Mouse (Mus musculus): ENCODE measurements at regions not wholly inside any gene's neighbourhood (a gene's known extent, or its start where the extent isn't known, plus 50 kb on each side); places are given as distances from the start of the nearest gene placed in this dataset.
"Not testable (repeated sequence)": the region's sequence is repeated elsewhere in the genome, so short reads cannot be mapped to it uniquely, and the experiment has no call there.

DNA sequence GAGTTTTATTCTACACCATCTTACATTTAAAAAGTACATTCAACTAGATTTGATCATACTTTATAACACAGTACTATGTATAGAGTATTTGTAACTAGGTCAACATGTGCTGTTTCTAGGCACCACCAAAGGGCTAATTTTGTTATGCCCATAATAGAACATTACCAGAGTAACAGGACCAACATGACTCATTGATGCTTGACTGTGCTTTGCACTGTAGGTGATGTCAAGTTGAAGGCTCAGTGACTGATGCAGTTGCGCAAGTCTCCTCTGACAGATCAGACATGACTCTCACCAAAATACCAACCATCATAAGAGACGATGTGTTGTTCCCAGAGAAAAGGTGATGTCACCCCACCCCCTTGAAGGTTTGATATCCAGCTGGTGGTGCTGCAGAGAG lies 108.5 kb downstream of the Mrpl39 start:
- DNase-seq, result no peak

DNA sequence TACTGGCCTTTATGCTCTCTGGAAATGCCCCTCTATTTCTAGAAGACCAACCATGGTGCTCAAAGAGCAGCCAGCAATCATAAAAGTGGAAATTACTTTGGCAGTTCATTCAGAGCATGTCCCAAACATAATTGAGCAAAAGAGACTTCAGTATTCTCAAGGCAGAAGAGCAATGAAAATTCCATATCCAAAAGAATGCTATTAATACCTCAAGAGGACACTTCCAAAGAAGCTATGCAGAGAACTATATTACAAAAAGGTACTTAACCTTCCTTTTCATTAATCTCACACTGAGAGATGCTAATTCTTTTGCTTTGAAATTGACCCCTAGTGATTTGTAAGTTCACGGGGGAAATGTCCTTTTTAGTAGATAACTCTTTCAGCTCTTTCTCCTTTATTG lies 105.7 kb downstream of the Mrpl39 start:
- no peak for DNase-seq

DNA sequence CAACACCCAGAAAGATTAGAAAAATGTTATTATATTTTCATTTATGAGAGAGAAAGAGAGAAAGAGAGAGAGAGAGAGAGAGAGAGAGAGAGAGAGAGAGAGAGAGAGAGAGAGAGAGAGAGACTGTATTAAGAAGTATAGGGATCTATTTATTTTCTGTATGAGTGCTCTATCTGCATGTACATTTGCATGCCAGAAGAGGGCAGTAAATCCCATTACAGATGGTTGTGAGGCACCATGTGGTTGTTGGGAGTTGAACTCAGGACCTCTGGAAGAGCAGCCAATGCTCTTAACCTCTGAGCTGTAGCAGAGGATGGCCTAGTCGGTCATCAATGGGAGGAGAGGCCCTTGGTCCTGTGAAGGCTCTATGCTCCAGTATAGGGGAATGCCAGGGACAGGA lies 91.1 kb downstream of the Mrpl39 start:
- not testable (repeated sequence) for DNase-seq

DNA sequence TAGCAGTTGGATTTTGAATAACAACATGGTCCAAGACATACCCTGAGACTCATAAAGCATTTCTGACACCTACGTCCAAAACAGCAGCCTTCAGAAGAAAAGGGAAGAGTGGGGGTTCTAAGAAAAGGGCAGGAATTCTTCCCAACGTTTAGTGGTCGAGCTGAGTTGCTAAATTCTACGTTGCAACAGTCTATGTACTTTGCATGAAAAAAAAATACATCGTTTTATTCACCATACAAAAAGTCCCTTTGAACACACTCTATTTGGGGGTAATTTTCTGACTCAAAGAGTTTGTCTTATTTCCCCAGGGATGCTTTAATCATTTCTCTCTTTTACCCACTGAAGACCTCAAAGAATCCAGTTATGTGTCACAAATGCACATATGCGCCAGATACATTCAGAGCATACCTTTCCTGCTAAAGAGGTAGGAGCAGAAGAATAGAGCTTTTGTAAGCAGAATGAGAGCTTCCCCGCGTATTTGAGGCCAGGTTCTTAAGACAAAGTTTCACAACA lies 89.3 kb downstream of the Mrpl39 start:
- DNase-seq, result no peak

DNA sequence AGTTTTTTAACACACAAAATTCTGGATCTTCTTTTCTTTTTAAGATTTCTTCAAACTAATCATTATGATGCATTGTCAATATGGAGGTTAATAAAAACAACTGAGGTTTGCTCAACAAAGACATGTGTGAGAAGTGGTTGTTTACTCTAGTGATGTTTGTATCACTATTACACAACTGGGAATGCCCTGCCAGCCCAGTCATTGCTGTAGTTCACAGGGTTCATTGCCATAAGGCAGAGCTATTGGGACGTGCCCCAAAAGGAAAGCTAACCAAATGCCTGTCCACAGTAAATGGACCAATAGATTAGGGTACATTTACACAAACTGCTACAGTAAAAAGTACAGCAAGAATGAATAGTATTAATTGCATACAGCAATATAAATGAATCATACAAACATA lies 84.9 kb downstream of the Mrpl39 start:
- DNase-seq, result no peak

DNA sequence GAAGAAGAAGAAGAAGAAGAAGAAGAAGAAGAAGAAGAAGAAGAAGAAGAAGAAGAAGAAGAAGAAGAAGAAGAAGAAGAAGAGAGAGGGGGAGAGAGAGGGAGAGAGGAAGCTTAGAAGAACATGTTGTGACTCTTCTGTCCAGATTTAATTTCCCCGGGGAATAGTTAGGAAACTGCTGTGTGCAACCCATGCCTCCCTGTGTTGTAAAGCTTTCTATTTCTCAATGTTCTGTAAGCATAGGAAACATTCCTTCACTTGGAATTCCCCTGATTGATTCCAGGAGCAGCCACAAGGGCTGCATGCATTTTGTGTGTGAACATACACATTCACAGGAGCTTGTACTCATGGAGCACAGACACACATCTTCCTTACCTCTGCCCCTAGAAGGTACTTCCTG lies 81.7 kb downstream of the Mrpl39 start:
- DNase-seq, result no peak

DNA sequence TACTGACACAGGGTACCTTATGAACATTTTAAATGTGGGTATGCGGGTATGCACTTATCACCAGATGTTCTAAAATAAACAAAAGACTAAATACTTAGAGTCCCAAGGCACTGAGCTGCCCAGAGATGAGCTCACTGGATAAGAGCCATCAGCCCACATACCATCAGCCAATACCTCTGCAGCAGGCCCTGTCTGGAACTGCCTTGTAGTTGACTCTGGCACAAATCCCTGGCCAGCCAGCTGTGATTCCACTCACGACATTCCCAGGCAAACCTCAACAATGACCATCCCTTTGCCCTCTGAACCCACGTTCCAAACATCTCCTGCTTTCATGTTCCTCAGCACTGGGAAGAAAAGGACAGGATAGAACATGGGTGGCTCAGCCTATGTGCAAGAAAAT lies 73.7 kb downstream of the Mrpl39 start:
- DNase-seq, result no peak

DNA sequence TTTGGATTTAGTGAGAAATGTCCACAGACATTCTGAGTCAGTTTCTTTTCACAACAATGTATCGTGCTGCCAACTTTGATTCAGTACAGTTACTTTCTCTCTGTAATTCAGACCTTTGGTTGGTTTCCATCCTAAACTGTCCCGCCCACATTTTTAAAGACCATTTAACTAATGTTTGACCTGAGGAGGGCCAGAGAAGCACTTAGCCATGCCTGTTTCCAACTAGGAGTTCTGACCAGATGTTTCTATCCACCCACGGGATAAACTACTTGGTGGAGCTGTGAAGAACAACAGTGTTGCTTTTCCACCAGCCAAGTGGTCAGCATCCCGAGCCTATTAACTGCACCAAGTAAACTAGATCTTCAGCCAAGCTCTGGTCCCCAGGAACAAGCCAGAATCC lies 72.0 kb downstream of the Mrpl39 start:
- no peak for DNase-seq

All from thymus, postnatal 4 days (tissue).